Mouse (Mus musculus) left cerebral cortex, adult 9 months (tissue): ENCODE measurements around the gene Rnf123.
A peak's percentile ranks its signal among the peaks of the same experiment; 100 is the strongest.

Source experiments
- DNase-seq, 2 experiments: peaks; one replicate each; pipeline ENCODE4 v3.0.0; 2022; ENCODE audit warnings: low spot score in 2 of 2

Rnf123 gene

GRCm38 (mm10) chr9:108104766-108105548 lies 21.8 kb upstream of the Rnf123 start:
- no peak for DNase-seq

GRCm38 (mm10) chr9:108099619-108100018 lies 16.5 kb upstream of the Rnf123 start:
- DNase-seq = no peak

GRCm38 (mm10) chr9:108095949-108096712 lies 13.0 kb upstream of the Rnf123 start:
- no peak for DNase-seq

GRCm38 (mm10) chr9:108095518-108095917 lies 12.4 kb upstream of the Rnf123 start:
- no peak for DNase-seq

- DNase-seq = no peak
Observed at GRCm38 (mm10) chr9:108094998-108095411, 11.9 kb upstream of the Rnf123 start.

GRCm38 (mm10) chr9:108094184-108094941 lies 11.2 kb upstream of the Rnf123 start, which contains the start of gene Apeh:
Gene Apeh (minus strand): TSS chr9:108094606.
- peak; percentile 77 to 87 for DNase-seq

GRCm38 (mm10) chr9:108093586-108093985 lies 10.4 kb upstream of the Rnf123 start:
- DNase-seq = no peak

- DNase-seq = no peak
Observed at GRCm38 (mm10) chr9:108090611-108091120, 7.5 kb upstream of the Rnf123 start.

- DNase-seq = no peak
Observed at GRCm38 (mm10) chr9:108085261-108085660, 2.1 kb upstream of the Rnf123 start.

- DNase-seq = no peak
Observed at GRCm38 (mm10) chr9:108083561-108083960, 415 bp upstream of the Rnf123 start.

- DNase-seq = no peak
Observed at GRCm38 (mm10) chr9:108082549-108082948, 597 bp downstream of the Rnf123 start.

GRCm38 (mm10) chr9:108080168-108080567 lies 3.0 kb downstream of the Rnf123 start, which contains the start of gene Mst1:
Gene Mst1 (plus strand): TSS chr9:108080436.
- DNase-seq = no peak

- DNase-seq = no peak
Observed at GRCm38 (mm10) chr9:108073141-108073930, 9.8 kb downstream of the Rnf123 start.

GRCm38 (mm10) chr9:108072481-108072924 lies 10.6 kb downstream of the Rnf123 start:
- DNase-seq = no peak

- DNase-seq = no peak
Observed at GRCm38 (mm10) chr9:108071801-108072200, 11.3 kb downstream of the Rnf123 start.

- DNase-seq = no peak
Observed at GRCm38 (mm10) chr9:108069529-108069928, 13.6 kb downstream of the Rnf123 start.

- DNase-seq = no peak
Observed at GRCm38 (mm10) chr9:108069007-108069406, 14.1 kb downstream of the Rnf123 start.

- DNase-seq = peak in 1 of 2 experiments; percentile 86
Observed at GRCm38 (mm10) chr9:108067900-108068299, 15.2 kb downstream of the Rnf123 start.

GRCm38 (mm10) chr9:108067199-108067598 lies 15.9 kb downstream of the Rnf123 start:
- DNase-seq = no peak

- peak in 1 of 2 experiments; percentile 65 for DNase-seq
Observed at GRCm38 (mm10) chr9:108065491-108066011, 17.6 kb downstream of the Rnf123 start.

GRCm38 (mm10) chr9:108063361-108063760 lies 19.8 kb downstream of the Rnf123 start:
- DNase-seq = no peak
